Mouse (Mus musculus): ENCODE data around the gene Defb26. TPM values are rescaled to one million over a fixed set of nuclear protein-coding genes. Genes with fewer than 3 reads are reported as not detected.

Gene Defb26
- polyA plus RNA-seq, 1 experiment: not detected

GRCm38 (mm10) chr2:152539944-152540710 lies 28.6 kb upstream of the Defb26 start, which contains the start of gene Defb29:
TSS of gene Defb29 (minus strand) at chr2:152540098.
- Histone ChIP-seq H3K27ac (ENCODE audit: control insufficient read depth, insufficient read depth, low read depth, low read length, poor library complexity) (no peak within 1 kb of the TSS), H3K4me3 (replicated peaks; ENCODE audit: control insufficient read depth, low read depth, low read length) (no peak within 1 kb of the TSS), H3K4me1 (ENCODE audit: control insufficient read depth, insufficient read depth, low read length) (no peaks in the 10 kb centered on the region; the same call in 1 of the 2 replicates)
- WGBS: 57% methylated on average over 13 of the region's 13 CpGs
- TF ChIP-seq POLR2A (IDR thresholded peaks at IDR 0.05; ENCODE audit: borderline replicate concordance, control insufficient read depth, low read depth, low read length) (no peak), CTCF (IDR thresholded peaks at IDR 0.05; ENCODE audit: control insufficient read depth, insufficient read depth, low read length) (no peak)

DNA sequence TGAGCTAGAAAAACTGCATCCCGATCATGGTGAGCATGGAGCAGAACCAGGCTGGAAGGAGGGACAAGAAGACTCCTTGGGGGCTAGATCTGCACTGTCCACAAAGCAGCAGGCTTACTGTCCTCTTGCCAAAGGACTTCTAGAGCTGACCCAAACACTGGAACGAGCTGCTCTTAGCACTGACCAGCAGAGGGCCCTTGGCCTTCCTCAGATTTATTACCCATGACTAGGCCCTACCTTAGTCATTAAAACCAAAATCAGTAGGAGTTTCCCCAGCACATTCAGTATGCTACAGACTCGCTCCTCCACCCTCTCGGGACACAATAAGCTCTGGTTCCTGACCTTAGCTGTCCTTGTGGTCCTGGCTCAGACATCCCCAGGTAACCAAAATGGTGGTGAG lies 6.5 kb upstream of the Defb26 start, which contains the start of gene Defb28:
Defb28 (plus strand) TSS at position 275 of the 400 bp plus-strand sequence.
- TF ChIP-seq POLR2A (IDR thresholded peaks at IDR 0.05; ENCODE audit: borderline replicate concordance, control insufficient read depth, low read depth, low read length): no peak
- TF ChIP-seq CTCF (IDR thresholded peaks at IDR 0.05; ENCODE audit: control insufficient read depth, insufficient read depth, low read length): no peak
- Histone ChIP-seq H3K27ac (ENCODE audit: control insufficient read depth, insufficient read depth, low read depth, low read length, poor library complexity) (no peak within 1 kb of the TSS), H3K4me3 (replicated peaks; ENCODE audit: control insufficient read depth, low read depth, low read length) (no peak within 1 kb of the TSS), H3K4me1 (ENCODE audit: control insufficient read depth, insufficient read depth, low read length) (no peaks in the 10 kb centered on the region)
- 66% methylated on average over 4 of the region's 4 CpGs for WGBS

DNA sequence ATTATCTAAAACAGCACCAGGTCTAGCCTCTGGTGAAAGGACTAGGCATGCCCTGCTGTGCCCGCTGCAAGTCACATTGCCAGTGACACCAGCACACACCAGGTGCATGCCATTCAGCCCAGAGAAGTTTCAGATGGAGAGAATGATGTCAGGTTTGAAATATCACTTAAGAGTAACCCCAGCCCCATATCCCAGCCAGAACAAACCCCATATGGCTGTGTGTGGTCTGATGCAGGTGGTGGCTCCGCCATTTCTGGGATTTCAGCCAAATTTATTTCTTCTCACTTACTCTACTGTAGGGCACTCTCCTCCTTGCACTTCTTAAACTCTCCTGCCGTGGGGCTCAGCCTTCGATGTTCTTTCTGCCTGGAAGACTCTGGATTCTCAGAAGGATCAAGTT lies 4.6 kb upstream of the Defb26 start:
- no peak for TF ChIP-seq POLR2A (IDR thresholded peaks at IDR 0.05; ENCODE audit: borderline replicate concordance, control insufficient read depth, low read depth, low read length)
- no peak for TF ChIP-seq CTCF (IDR thresholded peaks at IDR 0.05; ENCODE audit: control insufficient read depth, insufficient read depth, low read length)
- WGBS: 54% methylated on average over 4 of the region's 4 CpGs
- Histone ChIP-seq H3K4me3 (replicated peaks; ENCODE audit: control insufficient read depth, low read depth, low read length) (no peak overlapping the region), H3K4me1 (ENCODE audit: control insufficient read depth, insufficient read depth, low read length) (no peaks in the 10 kb centered on the region), H3K27ac (ENCODE audit: control insufficient read depth, insufficient read depth, low read depth, low read length, poor library complexity) (no peak overlapping the region)

GRCm38 (mm10) chr2:152503950-152504349 lies 7.5 kb downstream of the Defb26 start:
- H3K4me1 ChIP-seq (ENCODE audit: control insufficient read depth, insufficient read depth, low read length): no peaks in the 10 kb centered on the region
- H3K27ac ChIP-seq (ENCODE audit: control insufficient read depth, insufficient read depth, low read depth, low read length, poor library complexity): no peak overlapping the region
- no peak overlapping the region for H3K4me3 ChIP-seq (replicated peaks; ENCODE audit: control insufficient read depth, low read depth, low read length)
- TF ChIP-seq CTCF (IDR thresholded peaks at IDR 0.05; ENCODE audit: control insufficient read depth, insufficient read depth, low read length) (no peak), POLR2A (IDR thresholded peaks at IDR 0.05; ENCODE audit: borderline replicate concordance, control insufficient read depth, low read depth, low read length) (no peak)
- WGBS: 37% methylated on average over 2 of the region's 2 CpGs

- H3K4me1 ChIP-seq (ENCODE audit: control insufficient read depth, insufficient read depth, low read length): no peaks in the 10 kb centered on the region
- H3K4me3 ChIP-seq (replicated peaks; ENCODE audit: control insufficient read depth, low read depth, low read length): no peak overlapping the region
- H3K27ac ChIP-seq (ENCODE audit: control insufficient read depth, insufficient read depth, low read depth, low read length, poor library complexity): no peak overlapping the region
- no peak for TF ChIP-seq POLR2A (IDR thresholded peaks at IDR 0.05; ENCODE audit: borderline replicate concordance, control insufficient read depth, low read depth, low read length)
- no peak for TF ChIP-seq CTCF (IDR thresholded peaks at IDR 0.05; ENCODE audit: control insufficient read depth, insufficient read depth, low read length)
- WGBS: 83% methylated on average over 6 of the region's 6 CpGs
Measured at GRCm38 (mm10) chr2:152500863-152501229, 10.6 kb downstream of the Defb26 start.

GRCm38 (mm10) chr2:152500204-152500862 lies 11.2 kb downstream of the Defb26 start:
- no peak overlapping the region for H3K27ac ChIP-seq (ENCODE audit: control insufficient read depth, insufficient read depth, low read depth, low read length, poor library complexity)
- TF ChIP-seq POLR2A (IDR thresholded peaks at IDR 0.05; ENCODE audit: borderline replicate concordance, control insufficient read depth, low read depth, low read length) (no peak), CTCF (IDR thresholded peaks at IDR 0.05; ENCODE audit: control insufficient read depth, insufficient read depth, low read length) (no peak)
- no peaks in the 10 kb centered on the region for H3K4me1 ChIP-seq (ENCODE audit: control insufficient read depth, insufficient read depth, low read length)
- 57% methylated on average over 7 of the region's 7 CpGs for WGBS
- H3K4me3 ChIP-seq (replicated peaks; ENCODE audit: control insufficient read depth, low read depth, low read length): no peak overlapping the region

DNA sequence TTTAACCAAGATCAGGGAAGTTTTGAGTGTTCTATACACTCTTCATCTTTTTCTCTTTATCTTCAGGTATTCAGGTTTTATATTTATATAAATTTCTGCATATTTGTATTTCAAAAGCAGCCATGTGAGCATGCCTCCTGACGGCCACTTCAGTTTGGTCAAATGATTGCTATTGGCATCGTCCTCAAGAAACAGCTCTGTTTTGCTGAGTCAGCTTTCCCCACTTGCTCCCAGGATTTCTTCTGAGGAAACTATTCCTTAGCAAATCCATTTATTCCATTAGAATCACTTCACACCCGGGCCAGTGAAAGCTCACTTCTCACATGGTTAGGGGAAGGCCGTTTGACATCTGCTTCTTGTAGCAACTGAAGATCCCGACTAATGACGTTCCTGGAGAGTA lies 13.5 kb downstream of the Defb26 start:
- no peak overlapping the region for H3K27ac ChIP-seq (ENCODE audit: control insufficient read depth, insufficient read depth, low read depth, low read length, poor library complexity)
- TF ChIP-seq POLR2A (IDR thresholded peaks at IDR 0.05; ENCODE audit: borderline replicate concordance, control insufficient read depth, low read depth, low read length): no peak
- no peak for TF ChIP-seq CTCF (IDR thresholded peaks at IDR 0.05; ENCODE audit: control insufficient read depth, insufficient read depth, low read length)
- H3K4me3 ChIP-seq (replicated peaks; ENCODE audit: control insufficient read depth, low read depth, low read length): no peak overlapping the region
- WGBS: 77% methylated on average over 6 of the region's 6 CpGs
- no peaks in the 10 kb centered on the region for H3K4me1 ChIP-seq (ENCODE audit: control insufficient read depth, insufficient read depth, low read length)

- Histone ChIP-seq H3K27ac (ENCODE audit: control insufficient read depth, insufficient read depth, low read depth, low read length, poor library complexity) (no peak overlapping the region), H3K4me3 (replicated peaks; ENCODE audit: control insufficient read depth, low read depth, low read length) (no peak overlapping the region), H3K4me1 (ENCODE audit: control insufficient read depth, insufficient read depth, low read length) (no peaks in the 10 kb centered on the region)
- TF ChIP-seq CTCF (IDR thresholded peaks at IDR 0.05; ENCODE audit: control insufficient read depth, insufficient read depth, low read length) (no peak), POLR2A (IDR thresholded peaks at IDR 0.05; ENCODE audit: borderline replicate concordance, control insufficient read depth, low read depth, low read length) (no peak)
- WGBS: 81% methylated on average over 6 of the region's 6 CpGs
Measured at GRCm38 (mm10) chr2:152493151-152493550, 18.3 kb downstream of the Defb26 start.
